Mouse (Mus musculus) testis, adult 2 months (tissue): ENCODE measurements around the gene Ppip5k2.

Experiments
- CTCF ChIP-seq: fragments of 200-500 bp; IDR thresholded peaks from 2 replicates; pipeline ENCODE4 v1.5.1; 2012; ENCODE audit warnings: low read depth, mild to moderate bottlenecking, inconsistent platforms, low read length, moderate library complexity; ENCODE audit not compliant: control insufficient read depth, insufficient read depth, insufficient replicate concordance
- POLR2A ChIP-seq: fragments of 200-500 bp; IDR thresholded peaks from 2 replicates; pipeline ENCODE4 v1.6.1; 2012; ENCODE audit warnings: low read depth, mild to moderate bottlenecking, inconsistent platforms, low read length, moderate library complexity; ENCODE audit not compliant: control insufficient read depth

DNA sequence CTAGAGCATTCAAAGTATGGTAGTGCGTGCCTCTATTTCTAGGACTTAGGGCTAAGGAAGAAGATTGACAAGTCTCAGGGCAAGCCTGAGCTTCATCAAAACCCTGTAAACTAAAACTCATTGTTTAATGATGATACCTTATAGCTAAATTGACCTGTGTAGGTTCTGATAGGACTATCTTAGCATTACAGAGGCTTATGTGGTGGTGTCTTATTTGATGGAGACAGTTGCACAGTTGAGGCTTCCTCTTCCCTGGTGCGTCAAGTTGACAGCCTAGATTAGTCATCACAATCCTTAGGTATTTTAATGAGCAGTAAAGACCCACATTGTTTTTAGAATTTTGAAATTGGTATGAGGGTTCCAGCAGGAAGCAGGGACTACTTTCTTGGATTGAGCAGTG is 3.8 kb upstream of the Ppip5k2 start:
- TF ChIP-seq CTCF (no peak), POLR2A (no peak)
